Mouse (Mus musculus) c-Kit-positive CD71-positive TER-119-positive erythroid progenitor cells, embryonic 14.5 days (primary cell): ENCODE data around the gene Rasgef1b.
A peak's percentile ranks its signal among the peaks of the same experiment; 100 is the strongest.

Experiments used
- DNase-seq: peaks from one replicate; pipeline ENCODE4 v3.0.0-alpha.2; 2013; ENCODE audit warnings: low spot score

The Rasgef1b gene

DNA sequence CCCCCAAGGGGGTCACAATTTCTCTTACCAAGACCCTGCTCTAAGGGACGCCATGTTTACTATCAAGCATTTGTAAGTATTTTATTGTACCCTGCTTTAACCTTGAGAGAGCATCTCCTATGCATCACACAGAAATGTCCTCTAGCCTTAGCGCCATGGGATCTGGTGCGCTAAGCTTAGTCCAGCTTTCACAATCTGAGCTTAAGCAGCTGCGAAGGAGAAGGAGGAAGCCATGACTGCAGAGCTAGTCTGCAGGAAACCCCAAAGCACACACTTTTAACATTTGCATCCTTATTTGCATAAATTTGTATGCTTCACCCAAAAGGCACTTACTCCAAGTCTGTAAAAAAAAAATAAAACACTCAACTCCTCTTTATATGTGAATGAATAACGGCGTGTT, 354.4 kb downstream of the Rasgef1b start:
- no peak for DNase-seq

DNA sequence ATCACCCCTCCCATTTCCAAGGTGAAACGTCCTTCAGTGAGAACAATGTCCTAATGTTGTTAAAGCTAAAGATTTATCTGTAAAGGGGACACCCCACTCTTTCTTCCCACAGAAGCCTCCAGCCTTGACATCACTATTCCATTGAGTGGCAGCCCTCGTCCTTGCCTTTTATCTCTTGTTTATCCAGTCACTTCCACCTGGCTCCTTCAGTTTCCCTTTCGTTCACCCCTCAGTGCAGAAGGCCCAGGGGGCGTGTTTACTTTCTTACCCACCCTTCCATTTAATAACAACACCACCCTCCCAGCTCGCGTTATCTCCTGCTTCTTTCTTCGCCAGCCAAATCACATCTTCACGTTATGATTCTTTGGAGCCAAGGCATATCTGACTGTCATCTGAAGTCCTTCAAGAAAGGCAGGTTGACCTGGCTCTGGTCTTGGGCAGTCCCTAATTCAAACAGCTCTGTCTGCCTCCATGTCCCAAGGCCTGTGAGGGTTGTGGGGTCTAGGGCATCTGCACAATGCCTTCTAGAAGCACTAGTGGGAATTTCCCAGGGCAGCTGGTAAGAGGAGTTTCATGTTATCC, 355.2 kb downstream of the Rasgef1b start:
- no peak for DNase-seq

DNA sequence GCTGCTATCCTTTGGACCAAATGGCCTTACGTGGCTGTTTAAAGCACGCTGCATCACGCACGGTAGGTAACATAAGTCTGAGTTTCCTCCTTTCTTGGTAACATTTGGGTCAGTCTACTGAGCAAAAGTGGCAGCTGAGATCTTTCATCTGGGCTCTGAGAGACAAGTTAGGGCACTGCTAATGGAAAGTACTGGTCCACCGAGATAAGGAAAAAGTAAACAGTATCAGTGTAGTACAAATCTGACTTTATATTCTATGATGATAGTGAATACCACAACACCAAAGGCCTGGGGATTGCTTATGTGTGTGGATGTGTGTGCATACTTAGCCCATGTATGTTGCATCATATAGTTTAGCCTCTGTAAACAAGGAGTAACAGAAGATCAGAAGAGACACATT, 358.2 kb downstream of the Rasgef1b start:
- DNase-seq = peak; percentile 32

GRCm38 (mm10) chr5:99369256-99369655, 359.6 kb downstream of the Rasgef1b start:
- DNase-seq = no peak

DNA sequence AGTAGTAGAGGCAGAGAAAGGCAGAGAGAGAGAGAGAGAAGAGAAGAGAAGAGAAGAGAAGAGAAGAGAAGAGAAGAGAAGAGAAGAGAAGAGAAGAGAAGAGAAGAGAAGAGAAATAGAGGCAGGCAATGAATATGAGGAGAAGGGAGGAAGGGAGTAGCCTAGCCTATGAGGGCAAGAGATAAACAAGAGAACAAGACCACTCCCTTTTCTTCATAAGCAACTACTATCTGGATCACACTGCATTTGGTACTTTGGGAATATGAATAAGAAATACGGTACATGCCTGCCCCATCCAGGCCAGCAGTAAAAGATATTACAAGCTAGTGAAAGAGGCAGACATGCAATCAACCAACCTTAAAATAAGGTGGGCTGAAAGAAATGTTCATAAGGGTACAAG, 360.2 kb downstream of the Rasgef1b start:
- DNase-seq = peak; percentile 14

GRCm38 (mm10) chr5:99360531-99360930, 368.3 kb downstream of the Rasgef1b start:
- no peak for DNase-seq

GRCm38 (mm10) chr5:99359251-99359650, 369.6 kb downstream of the Rasgef1b start:
- DNase-seq = no peak

GRCm38 (mm10) chr5:99354640-99355132, 374.2 kb downstream of the Rasgef1b start:
- no peak for DNase-seq

- DNase-seq = no peak
Observed at GRCm38 (mm10) chr5:99350030-99350429, 378.8 kb downstream of the Rasgef1b start.

- DNase-seq = no peak
Observed at GRCm38 (mm10) chr5:99348257-99348849, 380.5 kb downstream of the Rasgef1b start.

GRCm38 (mm10) chr5:99342527-99342926, 386.3 kb downstream of the Rasgef1b start:
- no peak for DNase-seq

DNA sequence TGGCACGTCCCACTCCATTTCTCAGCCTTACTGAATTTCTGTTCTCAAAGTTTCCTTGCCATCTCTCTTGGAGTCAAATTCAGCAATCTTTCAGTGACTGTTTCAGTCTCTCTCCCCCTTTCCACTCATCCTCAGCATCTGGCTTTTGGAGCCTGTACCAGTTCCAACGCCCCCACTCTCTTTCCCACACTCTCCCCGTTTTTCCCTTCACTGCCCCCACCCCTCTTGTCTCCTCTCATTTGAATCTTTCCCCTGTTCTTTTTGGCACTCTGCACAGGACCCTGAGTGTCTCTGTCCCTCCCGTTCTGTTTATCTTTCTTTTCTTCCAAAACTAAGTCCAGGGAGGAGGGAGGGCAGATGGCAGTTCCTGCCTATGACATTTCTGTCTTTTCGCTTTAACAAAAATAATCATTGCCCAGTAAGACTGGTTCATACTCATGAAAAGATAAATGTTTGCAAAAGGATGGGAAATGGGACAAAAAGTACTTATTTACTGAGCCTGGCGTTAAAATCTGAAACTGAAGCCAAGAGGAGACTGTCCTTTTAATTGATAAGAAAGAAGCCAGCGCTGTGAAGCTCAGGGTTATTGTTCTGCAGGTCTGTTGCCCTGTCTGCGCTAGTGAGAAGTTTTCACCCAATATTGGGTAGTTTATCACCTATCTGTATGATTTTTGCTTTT, 388.4 kb downstream of the Rasgef1b start:
- DNase-seq = no peak

- DNase-seq = no peak
Observed at GRCm38 (mm10) chr5:99339790-99340189, 389.1 kb downstream of the Rasgef1b start.

DNA sequence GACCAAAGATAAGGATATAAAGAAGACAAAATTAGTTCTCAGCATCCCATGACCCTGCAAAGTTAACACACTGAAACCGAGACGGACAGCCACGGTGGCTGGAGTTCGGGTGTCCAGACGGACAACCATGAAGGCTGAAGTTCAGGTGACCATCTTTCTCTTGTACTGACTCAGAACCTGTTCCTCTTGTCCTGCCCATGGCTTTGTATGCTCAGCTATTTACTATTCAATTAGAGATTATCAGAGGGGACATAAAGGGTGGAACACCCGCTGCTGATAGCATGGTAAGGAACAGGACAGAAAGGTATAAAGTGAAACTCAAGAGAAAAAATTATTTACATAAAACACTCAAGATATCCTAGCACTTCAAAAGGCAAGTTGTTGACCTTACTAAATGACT, 390.0 kb downstream of the Rasgef1b start:
- no peak for DNase-seq

- DNase-seq = no peak
Observed at GRCm38 (mm10) chr5:99336427-99336826, 392.4 kb downstream of the Rasgef1b start.

DNA sequence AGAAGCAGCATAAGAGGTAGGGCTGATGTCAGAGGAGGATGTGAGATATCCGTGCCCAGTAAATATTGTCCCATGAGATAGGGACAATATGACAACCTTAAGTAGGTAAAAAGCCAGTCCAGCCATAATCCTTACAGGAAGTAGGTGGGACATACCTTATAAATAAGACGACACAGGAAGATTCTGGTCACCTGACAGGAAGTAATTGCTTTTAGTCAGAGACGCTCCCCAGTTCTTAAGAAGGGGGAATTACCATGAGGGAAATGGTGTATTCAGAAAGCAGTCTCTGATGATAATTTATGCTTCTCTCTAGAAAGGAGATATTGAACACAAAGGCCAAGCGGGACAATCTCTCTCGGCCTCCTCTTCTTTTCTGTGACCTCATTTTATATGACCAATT, 394.8 kb downstream of the Rasgef1b start:
- no peak for DNase-seq

DNA sequence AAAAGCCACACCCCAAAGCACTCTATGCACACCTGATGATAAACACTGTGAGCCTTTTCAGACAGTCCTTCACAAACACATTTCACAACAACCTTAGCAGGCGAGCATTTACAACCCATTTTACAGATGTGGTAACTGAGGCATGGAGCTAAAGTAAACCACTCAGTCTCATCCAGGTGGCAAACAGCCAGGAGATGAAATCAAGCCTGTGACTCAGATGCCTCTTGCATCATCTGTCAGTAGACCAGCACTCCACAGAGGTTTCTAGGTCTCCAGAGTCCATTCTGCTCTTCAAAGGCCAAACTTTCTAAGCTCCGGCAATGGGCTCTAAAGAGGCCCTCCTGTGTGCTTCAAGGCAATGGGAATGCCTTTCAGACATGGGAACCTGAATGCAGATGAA, 396.8 kb downstream of the Rasgef1b start:
- no peak for DNase-seq

DNA sequence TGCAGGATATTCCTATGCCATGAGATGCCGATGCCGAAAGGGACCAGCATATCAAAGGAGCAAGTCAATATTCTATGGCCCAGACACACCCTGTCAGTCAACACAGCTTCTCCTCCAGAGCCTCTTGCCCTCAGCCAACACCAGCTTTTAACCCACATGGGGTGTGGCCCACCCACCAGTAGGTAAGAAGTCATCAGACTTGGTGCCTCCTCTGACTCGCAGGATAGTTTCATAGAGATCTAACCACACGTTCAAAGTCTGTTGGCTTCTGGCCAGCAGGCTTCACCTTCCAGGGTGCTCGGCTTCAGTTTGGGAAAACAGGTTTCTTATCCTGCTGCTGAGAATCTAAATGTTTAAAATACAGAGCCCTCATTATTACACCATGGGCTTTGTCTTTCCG, 399.8 kb downstream of the Rasgef1b start:
- no peak for DNase-seq

- DNase-seq = no peak
Observed at GRCm38 (mm10) chr5:99327019-99327418, 401.8 kb downstream of the Rasgef1b start.

DNA sequence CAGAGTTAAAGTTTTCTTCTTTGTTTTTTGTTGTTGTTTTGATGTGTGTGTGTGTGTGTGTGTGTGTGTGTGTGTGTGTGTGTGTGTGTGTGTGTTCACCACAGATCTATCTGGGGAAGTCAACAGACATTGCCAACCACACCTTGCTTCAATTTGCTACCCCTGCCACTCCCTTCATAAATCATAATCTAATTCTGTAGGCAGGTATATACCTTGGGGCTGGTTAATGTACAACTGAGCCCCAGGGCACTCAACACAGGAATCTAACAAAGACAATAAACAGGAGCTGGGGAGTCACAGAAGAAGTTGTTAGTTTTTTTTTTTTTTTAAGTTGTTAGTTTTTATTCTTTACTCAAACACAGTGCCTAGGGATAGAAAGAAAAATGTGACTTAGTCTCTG, 403.6 kb downstream of the Rasgef1b start:
- no peak for DNase-seq

- no peak for DNase-seq
Observed at GRCm38 (mm10) chr5:99320783-99321182, 408.1 kb downstream of the Rasgef1b start.

GRCm38 (mm10) chr5:99297939-99298338, 430.9 kb downstream of the Rasgef1b start:
- no peak for DNase-seq

- no peak for DNase-seq
Observed at GRCm38 (mm10) chr5:99296348-99296747, 432.5 kb downstream of the Rasgef1b start.
